Mouse (Mus musculus) urinary bladder, postnatal 25 days (tissue): ENCODE data around the gene Gm5485.

Experiments
- DNase-seq: peaks from one replicate; pipeline ENCODE4 v3.0.0; 2022; ENCODE audit warnings: low spot score

The Gm5485 gene

DNA sequence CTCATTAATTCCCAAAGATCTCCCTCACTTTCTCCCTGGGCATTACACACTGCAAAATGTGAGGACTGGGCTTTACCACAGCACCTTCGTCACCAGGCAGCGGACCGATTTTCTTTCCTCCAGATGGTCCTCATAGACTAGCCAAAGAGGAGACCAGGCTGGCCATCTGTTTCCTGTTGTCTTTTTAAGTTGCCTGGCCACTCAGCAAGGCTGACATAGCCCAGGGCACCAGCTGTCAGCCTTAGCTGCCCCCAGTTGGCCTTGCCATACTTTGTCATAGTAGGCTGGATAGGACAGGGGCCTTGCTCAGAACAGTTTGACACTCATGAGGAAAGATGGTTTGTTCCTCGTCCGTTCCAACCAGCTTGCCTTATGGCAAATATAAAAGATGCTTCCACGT, 39.8 kb downstream of the Gm5485 start:
- no peak for DNase-seq

DNA sequence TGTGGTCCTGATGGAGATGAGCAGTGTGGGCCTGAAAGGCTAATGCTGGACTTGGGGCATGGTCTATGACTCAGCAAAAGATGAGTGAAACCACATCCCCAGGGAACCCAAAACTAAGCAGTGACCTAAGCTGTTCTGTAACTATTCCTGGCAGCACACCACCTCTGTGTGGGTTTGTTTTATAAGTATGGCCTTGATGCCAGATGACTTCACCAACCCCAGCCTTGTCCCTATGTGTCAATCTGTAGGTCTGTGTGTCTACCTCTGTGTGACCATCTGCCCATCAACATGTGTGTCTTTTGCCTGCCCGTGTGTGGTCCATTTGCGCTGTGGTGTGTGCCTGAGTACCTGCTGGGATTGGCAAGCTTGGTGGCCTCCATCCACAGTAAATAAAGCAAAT, 44.1 kb downstream of the Gm5485 start:
- DNase-seq: no peak

DNA sequence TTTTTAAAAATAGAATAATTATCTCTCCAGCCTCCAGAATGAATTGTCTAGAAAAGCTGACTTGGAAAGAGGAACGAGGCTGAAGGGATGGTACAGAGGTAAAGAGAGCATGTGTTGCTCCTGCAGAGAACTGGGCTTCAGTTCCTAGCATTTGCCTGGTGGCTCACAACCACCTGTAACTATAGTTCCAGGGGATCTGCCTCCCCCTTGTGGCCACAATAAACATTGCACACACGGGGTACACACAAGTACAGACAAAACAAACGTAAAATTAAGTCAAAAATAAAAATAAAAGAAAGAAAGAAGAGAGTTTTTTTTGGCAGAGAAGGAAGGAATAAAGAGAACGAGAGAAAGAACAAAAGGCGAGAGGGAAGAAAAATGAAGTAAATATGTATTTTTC, 45.4 kb downstream of the Gm5485 start:
- DNase-seq: no peak

DNA sequence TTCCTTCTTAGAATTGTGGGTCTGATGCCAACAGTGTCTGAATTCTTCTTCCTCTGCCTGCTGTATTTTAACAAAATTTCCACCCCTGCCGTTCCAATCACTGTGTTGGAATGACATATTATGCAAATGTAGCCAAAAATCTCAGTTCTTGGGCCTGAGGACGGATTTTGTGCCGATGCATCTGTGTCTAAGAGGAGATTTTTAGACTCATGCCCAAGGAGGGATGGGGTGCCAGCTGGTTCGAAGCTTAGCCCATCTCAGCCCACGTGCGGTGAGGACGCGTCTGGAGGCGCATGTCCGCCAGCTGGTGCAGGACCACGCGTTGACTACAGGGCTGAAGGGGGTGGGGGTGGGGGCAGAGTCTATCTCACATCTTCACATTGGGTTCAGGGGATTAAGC, 51.3 kb downstream of the Gm5485 start:
- DNase-seq: no peak

DNA sequence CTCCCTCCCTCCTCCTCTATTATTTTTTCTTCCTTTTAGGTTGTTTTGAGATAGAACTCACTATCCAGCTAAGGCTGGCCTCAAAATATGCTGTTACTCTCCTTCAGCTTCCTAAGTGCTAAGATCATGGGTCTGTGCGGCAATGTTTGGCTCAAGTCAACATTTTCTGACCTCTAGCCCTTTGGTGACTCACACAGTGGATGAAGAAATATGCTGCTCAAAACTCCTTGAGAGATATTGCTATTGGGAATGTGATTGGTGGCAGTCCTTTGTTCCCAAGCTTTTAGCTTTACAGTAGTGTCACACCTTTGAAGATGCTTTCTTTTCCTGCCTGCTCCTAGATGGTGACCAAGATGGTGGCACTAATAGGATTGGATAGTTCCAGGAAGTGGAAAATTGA, 55.8 kb downstream of the Gm5485 start:
- no peak for DNase-seq

DNA sequence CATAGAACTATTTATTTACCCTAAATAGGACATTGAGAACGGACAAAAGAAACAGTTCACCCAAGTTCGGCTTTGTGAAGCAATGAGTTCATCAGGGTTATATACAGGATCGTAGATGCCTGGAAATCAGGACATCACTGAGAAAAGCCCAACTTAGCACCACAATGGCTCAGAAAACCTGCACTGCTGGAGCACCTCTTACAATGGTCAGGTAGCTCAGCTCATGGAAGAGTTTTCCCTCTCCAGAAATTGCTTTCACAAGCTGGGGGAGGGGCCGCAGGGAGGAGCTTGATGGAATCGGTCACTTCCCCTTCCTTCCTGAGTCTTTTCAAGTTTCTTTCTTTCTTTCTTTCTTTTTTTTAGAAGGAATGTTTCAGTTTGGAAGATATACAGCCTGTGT, 56.5 kb downstream of the Gm5485 start:
- DNase-seq: no peak
